Mouse (Mus musculus) erythroid progenitor cell, adult 5-6 weeks (primary cell): ENCODE data around the gene Sarnp. TPM values are rescaled to one million over a fixed set of nuclear protein-coding genes. Genes with fewer than 3 reads are reported as not detected.

Source experiments
- total RNA-seq, 2 experiments: library from RNA; stranded (forward) in 1 of 2; stranded (reverse) in 1 of 2; fragments of 150-400 nt in 1 of 2; fragments of 186-747, 209-891 nt in 1 of 2; gene quantifications; 2 replicates each; pipeline versions ENCODE4 v1.2.3 to v1.2.4; 2015 to 2017; ENCODE audit warnings: low replicate concordance in 2 of 2

Sarnp gene
- total RNA-seq, 2 experiments from 2014 or later = 151 to 162 TPM

Other genes starting within 250 kb of the Sarnp start
- gene Erbb3, start 227.7 kb upstream of the Sarnp start, total RNA-seq (2015; ENCODE audit: low replicate concordance) = 0.84 and 1.1 TPM in 2 replicates
- gene Erbb3, start 227.7 kb upstream of the Sarnp start, total RNA-seq (2017; ENCODE audit: low replicate concordance) = 0.39 and 0.53 TPM in 2 replicates
- gene Rps26, start 190.6 kb upstream of the Sarnp start, total RNA-seq (2015; ENCODE audit: low replicate concordance) = 581 and 593 TPM in 2 replicates
- gene Rps26, start 190.6 kb upstream of the Sarnp start, total RNA-seq (2017; ENCODE audit: low replicate concordance) = 151 and 338 TPM in 2 replicates
- not detected in 2 replicates for gene Ikzf4, start 171.3 kb upstream of the Sarnp start, total RNA-seq (2015; ENCODE audit: low replicate concordance)
- not detected in 2 replicates for gene Ikzf4, start 171.3 kb upstream of the Sarnp start, total RNA-seq (2017; ENCODE audit: low replicate concordance)
- 21.4 and 35.7 TPM in 2 replicates for gene Suox, start 143.3 kb upstream of the Sarnp start, total RNA-seq (2015; ENCODE audit: low replicate concordance)
- 27.7 and 43.4 TPM in 2 replicates for gene Suox, start 143.3 kb upstream of the Sarnp start, total RNA-seq (2017; ENCODE audit: low replicate concordance)
- gene Rab5b, start 121.1 kb upstream of the Sarnp start, total RNA-seq (2015; ENCODE audit: low replicate concordance) = 30.6 and 54.1 TPM in 2 replicates
- gene Rab5b, start 121.1 kb upstream of the Sarnp start, total RNA-seq (2017; ENCODE audit: low replicate concordance) = 37.7 and 46.8 TPM in 2 replicates
- gene Pmel, start 113.1 kb upstream of the Sarnp start, total RNA-seq (2015; ENCODE audit: low replicate concordance) = not detected in 2 replicates
- gene Pmel, start 113.1 kb upstream of the Sarnp start, total RNA-seq (2017; ENCODE audit: low replicate concordance) = 0.39 TPM in 1 of 2 replicates, not detected in the other
- gene Cdk2, start 112.3 kb upstream of the Sarnp start, total RNA-seq (2015; ENCODE audit: low replicate concordance) = 111 and 124 TPM in 2 replicates
- gene Cdk2, start 112.3 kb upstream of the Sarnp start, total RNA-seq (2017; ENCODE audit: low replicate concordance) = 62.0 and 73.5 TPM in 2 replicates
- 9.6 and 16.2 TPM in 2 replicates for gene Dgka, start 72.5 kb upstream of the Sarnp start, total RNA-seq (2015; ENCODE audit: low replicate concordance)
- gene Dgka, start 72.5 kb upstream of the Sarnp start, total RNA-seq (2017; ENCODE audit: low replicate concordance) = 2.5 and 9.6 TPM in 2 replicates
- gene Pym1, start 69.4 kb upstream of the Sarnp start, total RNA-seq (2015; ENCODE audit: low replicate concordance) = 13.8 and 19.5 TPM in 2 replicates
- 15.5 and 19.7 TPM in 2 replicates for gene Pym1, start 69.4 kb upstream of the Sarnp start, total RNA-seq (2017; ENCODE audit: low replicate concordance)
- gene Mmp19, start 26.4 kb upstream of the Sarnp start, total RNA-seq (2015; ENCODE audit: low replicate concordance) = 1.3 and 1.4 TPM in 2 replicates
- 0.90 and 1.9 TPM in 2 replicates for gene Mmp19, start 26.4 kb upstream of the Sarnp start, total RNA-seq (2017; ENCODE audit: low replicate concordance)
- 15.1 and 15.5 TPM in 2 replicates for gene Dnajc14, start 13.3 kb upstream of the Sarnp start, total RNA-seq (2015; ENCODE audit: low replicate concordance)
- gene Dnajc14, start 13.3 kb upstream of the Sarnp start, total RNA-seq (2017; ENCODE audit: low replicate concordance) = 23.5 and 24.6 TPM in 2 replicates
- 6.5 TPM in 1 of 2 replicates, not detected in the other for gene Tmem198b, start 13.0 kb upstream of the Sarnp start, total RNA-seq (2015; ENCODE audit: low replicate concordance)
- gene Tmem198b, start 13.0 kb upstream of the Sarnp start, total RNA-seq (2017; ENCODE audit: low replicate concordance) = 0.26 and 2.0 TPM in 2 replicates
- 32.7 and 45.4 TPM in 2 replicates for gene Ormdl2, start 4.3 kb downstream of the Sarnp start, total RNA-seq (2015; ENCODE audit: low replicate concordance)
- 23.9 and 91.4 TPM in 2 replicates for gene Ormdl2, start 4.3 kb downstream of the Sarnp start, total RNA-seq (2017; ENCODE audit: low replicate concordance)
- gene Gdf11, start 74.4 kb downstream of the Sarnp start, total RNA-seq (2015; ENCODE audit: low replicate concordance) = 0.36 TPM in 1 of 2 replicates, not detected in the other
- not detected in 2 replicates for gene Gdf11, start 74.4 kb downstream of the Sarnp start, total RNA-seq (2017; ENCODE audit: low replicate concordance)
- gene Cd63, start 83.7 kb downstream of the Sarnp start, total RNA-seq (2015; ENCODE audit: low replicate concordance) = 57.4 and 85.1 TPM in 2 replicates
- gene Cd63, start 83.7 kb downstream of the Sarnp start, total RNA-seq (2017; ENCODE audit: low replicate concordance) = 17.7 and 28.4 TPM in 2 replicates
- gene Rdh5, start 105.6 kb downstream of the Sarnp start, total RNA-seq (2015; ENCODE audit: low replicate concordance) = 11.7 TPM in 1 of 2 replicates, not detected in the other
- 20.1 TPM in 1 of 2 replicates, not detected in the other for gene Rdh5, start 105.6 kb downstream of the Sarnp start, total RNA-seq (2017; ENCODE audit: low replicate concordance)
- 49.0 and 51.2 TPM in 2 replicates for gene Bloc1s1, start 106.7 kb downstream of the Sarnp start, total RNA-seq (2015; ENCODE audit: low replicate concordance)
- 15.5 and 37.2 TPM in 2 replicates for gene Bloc1s1, start 106.7 kb downstream of the Sarnp start, total RNA-seq (2017; ENCODE audit: low replicate concordance)
- gene Itga7, start 116.5 kb downstream of the Sarnp start, total RNA-seq (2015; ENCODE audit: low replicate concordance) = not detected in 2 replicates
- not detected in 2 replicates for gene Itga7, start 116.5 kb downstream of the Sarnp start, total RNA-seq (2017; ENCODE audit: low replicate concordance)
- not detected in 2 replicates for gene Mettl7b, start 143.7 kb downstream of the Sarnp start, total RNA-seq (2015; ENCODE audit: low replicate concordance)
- not detected in 2 replicates for gene Mettl7b, start 143.7 kb downstream of the Sarnp start, total RNA-seq (2017; ENCODE audit: low replicate concordance)
- not detected in 2 replicates for gene Olfr9, start 172.1 kb downstream of the Sarnp start, total RNA-seq (2015; ENCODE audit: low replicate concordance)
- not detected in 2 replicates for gene Olfr9, start 172.1 kb downstream of the Sarnp start, total RNA-seq (2017; ENCODE audit: low replicate concordance)
- gene Olfr763, start 193.5 kb downstream of the Sarnp start, total RNA-seq (2015; ENCODE audit: low replicate concordance) = not detected in 2 replicates
- gene Olfr763, start 193.5 kb downstream of the Sarnp start, total RNA-seq (2017; ENCODE audit: low replicate concordance) = not detected in 2 replicates
- gene Olfr764-ps1, start 222.6 kb downstream of the Sarnp start, total RNA-seq (2015; ENCODE audit: low replicate concordance) = not detected in 2 replicates
- not detected in 2 replicates for gene Olfr764-ps1, start 222.6 kb downstream of the Sarnp start, total RNA-seq (2017; ENCODE audit: low replicate concordance)
- gene Olfr765, start 232.7 kb downstream of the Sarnp start, total RNA-seq (2015; ENCODE audit: low replicate concordance) = not detected in 2 replicates
- not detected in 2 replicates for gene Olfr765, start 232.7 kb downstream of the Sarnp start, total RNA-seq (2017; ENCODE audit: low replicate concordance)